Mouse (Mus musculus): Measurements from ENCODE around the gene Ccdc127. TPM values are rescaled to one million over a fixed set of nuclear protein-coding genes. Genes with fewer than 3 reads are reported as not detected.

Ccdc127 gene
- total RNA-seq (2015; ENCODE audit: low replicate concordance) = 15.5 and 21.9 TPM in 2 replicates
- 6.5 and 11.3 TPM in 2 replicates for total RNA-seq (2017; ENCODE audit: low replicate concordance)

GRCm38 (mm10) chr13:74349566-74350434, at the start of gene Ccdc127, which contains the start of gene Sdha:
Gene Ccdc127 (plus strand): TSS chr13:74350309.
Gene Sdha (minus strand): TSS chr13:74350280.
- peak; percentile 99 for ATAC-seq (replicated peaks; ENCODE audit: low FRiP score, poor library complexity, severe bottlenecking)

- peak; percentile 77 for ATAC-seq (replicated peaks; ENCODE audit: low FRiP score, poor library complexity, severe bottlenecking)
These were observed 49.0 kb upstream of the Ccdc127 start for GRCm38 (mm10) chr13:74300925-74301606.

- ATAC-seq (replicated peaks; ENCODE audit: low FRiP score, poor library complexity, severe bottlenecking) = 0 out of 2 replicates have a peak, but pooled peaks have one; percentile 29
These were observed 48.5 kb upstream of the Ccdc127 start for GRCm38 (mm10) chr13:74301607-74301984.

- ATAC-seq (replicated peaks; ENCODE audit: low FRiP score, poor library complexity, severe bottlenecking) = no peak
These were observed 47.8 kb upstream of the Ccdc127 start for GRCm38 (mm10) chr13:74302050-74303037.

- ATAC-seq (replicated peaks; ENCODE audit: low FRiP score, poor library complexity, severe bottlenecking) = no peak
These were observed 44.7 kb upstream of the Ccdc127 start for GRCm38 (mm10) chr13:74305380-74305779.

GRCm38 (mm10) chr13:74305780-74306179, 44.3 kb upstream of the Ccdc127 start:
- no peak for ATAC-seq (replicated peaks; ENCODE audit: low FRiP score, poor library complexity, severe bottlenecking)

GRCm38 (mm10) chr13:74314616-74315015, 35.5 kb upstream of the Ccdc127 start:
- ATAC-seq (replicated peaks; ENCODE audit: low FRiP score, poor library complexity, severe bottlenecking) = no peak

- no peak for ATAC-seq (replicated peaks; ENCODE audit: low FRiP score, poor library complexity, severe bottlenecking)
These were observed 33.7 kb upstream of the Ccdc127 start for GRCm38 (mm10) chr13:74316386-74316785.

- ATAC-seq (replicated peaks; ENCODE audit: low FRiP score, poor library complexity, severe bottlenecking) = peak; percentile 35
These were observed 33.3 kb upstream of the Ccdc127 start for GRCm38 (mm10) chr13:74316789-74317169.

GRCm38 (mm10) chr13:74317170-74317849, 32.8 kb upstream of the Ccdc127 start, which contains the start of gene Pdcd6:
Gene Pdcd6 (minus strand): TSS chr13:74317580.
- ATAC-seq (replicated peaks; ENCODE audit: low FRiP score, poor library complexity, severe bottlenecking) = peak; percentile 98

- no peak for ATAC-seq (replicated peaks; ENCODE audit: low FRiP score, poor library complexity, severe bottlenecking)
These were observed 20.8 kb upstream of the Ccdc127 start for GRCm38 (mm10) chr13:74329321-74329720.

- peak; percentile 86 for ATAC-seq (replicated peaks; ENCODE audit: low FRiP score, poor library complexity, severe bottlenecking)
These were observed 9.1 kb upstream of the Ccdc127 start for GRCm38 (mm10) chr13:74341036-74341435.

- no peak for ATAC-seq (replicated peaks; ENCODE audit: low FRiP score, poor library complexity, severe bottlenecking)
These were observed 362 bp downstream of the Ccdc127 start for GRCm38 (mm10) chr13:74350435-74350906.

GRCm38 (mm10) chr13:74356491-74356890, 6.4 kb downstream of the Ccdc127 start:
- ATAC-seq (replicated peaks; ENCODE audit: low FRiP score, poor library complexity, severe bottlenecking) = no peak

- no peak for ATAC-seq (replicated peaks; ENCODE audit: low FRiP score, poor library complexity, severe bottlenecking)
These were observed 12.1 kb downstream of the Ccdc127 start for GRCm38 (mm10) chr13:74362218-74362617.

GRCm38 (mm10) chr13:74363176-74363858, 13.2 kb downstream of the Ccdc127 start:
- no peak for ATAC-seq (replicated peaks; ENCODE audit: low FRiP score, poor library complexity, severe bottlenecking)

- ATAC-seq (replicated peaks; ENCODE audit: low FRiP score, poor library complexity, severe bottlenecking) = no peak
These were observed 13.7 kb downstream of the Ccdc127 start, which contains the start of gene Lrrc14b for GRCm38 (mm10) chr13:74363859-74364235. Gene Lrrc14b (minus strand): TSS chr13:74364005.
